Mouse (Mus musculus): Measurements from ENCODE around the gene Pex5l. TPM values are rescaled to one million over a fixed set of nuclear protein-coding genes. Genes with fewer than 3 reads are reported as not detected.

The Pex5l gene
- 0.54 and 0.60 TPM in 2 replicates for polyA plus RNA-seq (2012; rRNA removed)

GRCm38 (mm10) chr3:33142901-33143461 lies at the start of gene Pex5l:
Gene Pex5l (minus strand): TSS chr3:33143247.
- H3K4me3 ChIP-seq (ENCODE audit: control insufficient read depth, insufficient read depth, low read length): no peak within 1 kb of the TSS
- DNase-seq: no peak
- H3K27me3 ChIP-seq (ENCODE audit: control insufficient read depth, insufficient read depth, low read length): no peaks in the 10 kb centered on the region
- 5% methylated on average over 88 of the region's 88 CpGs for WGBS
- no peaks in the 10 kb centered on the region for H3K4me1 ChIP-seq (replicated peaks; ENCODE audit: control insufficient read depth, insufficient read depth, low read length)
- no peaks in the 10 kb centered on the region for H3K36me3 ChIP-seq (ENCODE audit: control insufficient read depth, insufficient read depth, low read length)
- H3K27ac ChIP-seq (ENCODE audit: control insufficient read depth, insufficient read depth, low read length): no peak within 1 kb of the TSS
- TF ChIP-seq CTCF (IDR thresholded peaks at IDR 0.05; ENCODE audit: borderline replicate concordance, control insufficient read depth, extremely low read depth, insufficient read depth, low read length, poor library complexity): no peak
- TF ChIP-seq POLR2A (IDR thresholded peaks at IDR 0.05; ENCODE audit: control insufficient read depth, extremely low read depth, insufficient read depth, low read length, poor library complexity): no peak

- H3K27ac ChIP-seq (ENCODE audit: control insufficient read depth, insufficient read depth, low read length): no peak overlapping the region
- no peaks in the 10 kb centered on the region for H3K4me1 ChIP-seq (replicated peaks; ENCODE audit: control insufficient read depth, insufficient read depth, low read length)
- no peak for TF ChIP-seq POLR2A (IDR thresholded peaks at IDR 0.05; ENCODE audit: control insufficient read depth, extremely low read depth, insufficient read depth, low read length, poor library complexity)
- TF ChIP-seq CTCF (IDR thresholded peaks at IDR 0.05; ENCODE audit: borderline replicate concordance, control insufficient read depth, extremely low read depth, insufficient read depth, low read length, poor library complexity): no peak
- WGBS: 86% methylated on average over 3 of the region's 3 CpGs
- H3K36me3 ChIP-seq (ENCODE audit: control insufficient read depth, insufficient read depth, low read length): no peaks in the 10 kb centered on the region
- DNase-seq: no peak
- H3K4me3 ChIP-seq (ENCODE audit: control insufficient read depth, insufficient read depth, low read length): no peak overlapping the region
- no peaks in the 10 kb centered on the region for H3K27me3 ChIP-seq (ENCODE audit: control insufficient read depth, insufficient read depth, low read length)
These were observed 22.1 kb upstream of the Pex5l start for GRCm38 (mm10) chr3:33165186-33165585.

- no peaks in the 10 kb centered on the region for H3K4me1 ChIP-seq (replicated peaks; ENCODE audit: control insufficient read depth, insufficient read depth, low read length)
- DNase-seq: no peak
- TF ChIP-seq POLR2A (IDR thresholded peaks at IDR 0.05; ENCODE audit: control insufficient read depth, extremely low read depth, insufficient read depth, low read length, poor library complexity) (no peak), CTCF (IDR thresholded peaks at IDR 0.05; ENCODE audit: borderline replicate concordance, control insufficient read depth, extremely low read depth, insufficient read depth, low read length, poor library complexity) (no peak)
- H3K36me3 ChIP-seq (ENCODE audit: control insufficient read depth, insufficient read depth, low read length): no peaks in the 10 kb centered on the region
- H3K4me3 ChIP-seq (ENCODE audit: control insufficient read depth, insufficient read depth, low read length): no peak overlapping the region
- H3K27me3 ChIP-seq (ENCODE audit: control insufficient read depth, insufficient read depth, low read length): no peaks in the 10 kb centered on the region
- no peak overlapping the region for H3K27ac ChIP-seq (ENCODE audit: control insufficient read depth, insufficient read depth, low read length)
These were observed 20.8 kb upstream of the Pex5l start for GRCm38 (mm10) chr3:33163821-33164220.

GRCm38 (mm10) chr3:33143592-33143991 lies 545 bp upstream of the Pex5l start:
- 88% methylated on average over 7 of the region's 7 CpGs for WGBS
- no peaks in the 10 kb centered on the region for H3K27me3 ChIP-seq (ENCODE audit: control insufficient read depth, insufficient read depth, low read length)
- no peak for DNase-seq
- TF ChIP-seq CTCF (IDR thresholded peaks at IDR 0.05; ENCODE audit: borderline replicate concordance, control insufficient read depth, extremely low read depth, insufficient read depth, low read length, poor library complexity): no peak
- no peak overlapping the region for H3K27ac ChIP-seq (ENCODE audit: control insufficient read depth, insufficient read depth, low read length)
- no peaks in the 10 kb centered on the region for H3K36me3 ChIP-seq (ENCODE audit: control insufficient read depth, insufficient read depth, low read length)
- no peaks in the 10 kb centered on the region for H3K4me1 ChIP-seq (replicated peaks; ENCODE audit: control insufficient read depth, insufficient read depth, low read length)
- no peak overlapping the region for H3K4me3 ChIP-seq (ENCODE audit: control insufficient read depth, insufficient read depth, low read length)

GRCm38 (mm10) chr3:33142398-33142797 lies 649 bp downstream of the Pex5l start:
- H3K4me3 ChIP-seq (ENCODE audit: control insufficient read depth, insufficient read depth, low read length): no peak overlapping the region
- no peak for DNase-seq
- no peaks in the 10 kb centered on the region for H3K4me1 ChIP-seq (replicated peaks; ENCODE audit: control insufficient read depth, insufficient read depth, low read length)
- no peaks in the 10 kb centered on the region for H3K36me3 ChIP-seq (ENCODE audit: control insufficient read depth, insufficient read depth, low read length)
- no peak overlapping the region for H3K27ac ChIP-seq (ENCODE audit: control insufficient read depth, insufficient read depth, low read length)
- TF ChIP-seq POLR2A (IDR thresholded peaks at IDR 0.05; ENCODE audit: control insufficient read depth, extremely low read depth, insufficient read depth, low read length, poor library complexity): no peak
- no peak for TF ChIP-seq CTCF (IDR thresholded peaks at IDR 0.05; ENCODE audit: borderline replicate concordance, control insufficient read depth, extremely low read depth, insufficient read depth, low read length, poor library complexity)
- no peaks in the 10 kb centered on the region for H3K27me3 ChIP-seq (ENCODE audit: control insufficient read depth, insufficient read depth, low read length)
- 6% methylated on average over 17 of the region's 17 CpGs for WGBS

- no peaks in the 10 kb centered on the region for H3K4me1 ChIP-seq (replicated peaks; ENCODE audit: control insufficient read depth, insufficient read depth, low read length)
- H3K36me3 ChIP-seq (ENCODE audit: control insufficient read depth, insufficient read depth, low read length): no peaks in the 10 kb centered on the region
- no peak overlapping the region for H3K27ac ChIP-seq (ENCODE audit: control insufficient read depth, insufficient read depth, low read length)
- H3K27me3 ChIP-seq (ENCODE audit: control insufficient read depth, insufficient read depth, low read length): no peaks in the 10 kb centered on the region
- no peak for TF ChIP-seq CTCF (IDR thresholded peaks at IDR 0.05; ENCODE audit: borderline replicate concordance, control insufficient read depth, extremely low read depth, insufficient read depth, low read length, poor library complexity)
- no peak for TF ChIP-seq POLR2A (IDR thresholded peaks at IDR 0.05; ENCODE audit: control insufficient read depth, extremely low read depth, insufficient read depth, low read length, poor library complexity)
- no peak overlapping the region for H3K4me3 ChIP-seq (ENCODE audit: control insufficient read depth, insufficient read depth, low read length)
- no peak for DNase-seq
These were observed 13.1 kb downstream of the Pex5l start for GRCm38 (mm10) chr3:33129944-33130343.

GRCm38 (mm10) chr3:33124796-33125195 lies 18.3 kb downstream of the Pex5l start:
- WGBS: 93% methylated on average over 5 of the region's 5 CpGs
- Histone ChIP-seq H3K4me1 (replicated peaks; ENCODE audit: control insufficient read depth, insufficient read depth, low read length) (no peaks in the 10 kb centered on the region), H3K27me3 (ENCODE audit: control insufficient read depth, insufficient read depth, low read length) (no peaks in the 10 kb centered on the region), H3K27ac (ENCODE audit: control insufficient read depth, insufficient read depth, low read length) (no peak overlapping the region), H3K36me3 (ENCODE audit: control insufficient read depth, insufficient read depth, low read length) (no peaks in the 10 kb centered on the region), H3K4me3 (ENCODE audit: control insufficient read depth, insufficient read depth, low read length) (no peak overlapping the region)
- DNase-seq: no peak
- TF ChIP-seq CTCF (IDR thresholded peaks at IDR 0.05; ENCODE audit: borderline replicate concordance, control insufficient read depth, extremely low read depth, insufficient read depth, low read length, poor library complexity): no peak
- TF ChIP-seq POLR2A (IDR thresholded peaks at IDR 0.05; ENCODE audit: control insufficient read depth, extremely low read depth, insufficient read depth, low read length, poor library complexity): no peak

All from thymus, adult 2 months (tissue).